Mouse (Mus musculus) ES-Bruce4 (cell line): ENCODE data around the gene Krtap12-1.

Experiments
- CTCF ChIP-seq: IDR thresholded peaks from one replicate; pipeline ENCODE4 v1.8.1; 2011; ENCODE audit warnings: low read depth, low read length
- EP300 ChIP-seq: IDR thresholded peaks from 2 replicates; pipeline ENCODE4 v1.6.1; 2011; ENCODE audit warnings: low read depth, low read length; ENCODE audit not compliant: insufficient read depth
- POLR2A ChIP-seq: IDR thresholded peaks from one replicate; pipeline ENCODE4 v1.8.1; 2011; ENCODE audit warnings: low read length; ENCODE audit not compliant: insufficient read depth

- peak; percentile 66 for TF ChIP-seq CTCF
- no peak for TF ChIP-seq POLR2A
- TF ChIP-seq EP300, result no peak
Observed at GRCm38 (mm10) chr10:77724855-77725254, 4.5 kb downstream of the Krtap12-1 start.
